Mouse (Mus musculus): Measurements from ENCODE around the gene Kantr. TPM values are rescaled to one million over a fixed set of nuclear protein-coding genes. Genes with fewer than 3 reads are reported as not detected.

The Kantr gene
- 29.4 TPM for polyA plus RNA-seq (2017; shearing (Covaris generic))

GRCm38 (mm10) chrX:152326996-152327688 is at the start of gene Kantr:
Gene Kantr, minus strand, starts transcription at chrX:152327495.

GRCm38 (mm10) chrX:152368397-152369273 is 41.3 kb upstream of the Kantr start, which contains the start of gene Gpr173:
Gene Gpr173, minus strand, starts transcription at chrX:152368704.

DNA sequence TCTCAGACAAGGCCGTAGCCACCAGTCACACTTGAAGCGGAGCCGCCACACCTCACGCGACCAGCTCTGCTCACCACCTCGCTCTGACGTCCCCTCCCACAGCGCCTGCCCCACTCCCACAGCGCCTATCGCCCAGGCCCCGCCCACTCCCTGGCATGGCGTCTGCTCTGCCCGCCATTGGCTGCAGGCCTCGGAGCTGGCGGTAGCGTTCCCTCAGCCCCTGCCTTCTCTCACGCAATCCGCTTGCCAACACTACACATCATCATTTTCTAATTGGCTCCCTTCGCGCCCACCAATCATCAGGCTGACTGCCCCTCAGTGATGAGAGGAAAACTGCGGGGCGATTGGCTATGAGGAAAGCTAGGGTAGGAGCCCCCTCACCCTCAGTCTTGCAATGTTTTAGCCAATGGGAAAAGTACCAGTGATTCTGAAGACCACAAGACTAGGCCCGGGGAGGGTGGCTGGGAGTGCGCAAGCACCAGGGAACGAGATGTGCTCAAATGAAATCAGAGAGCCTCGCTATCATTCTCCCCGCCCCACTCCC is 15.1 kb upstream of the Kantr start, which contains the start of gene Tspyl2:
Gene Tspyl2 (minus strand): TSS at position 68 of the 544 bp plus-strand sequence.

Other genes with a start within 250 kb of the Kantr start
- gene Iqsec2, start 183.2 kb downstream of the Kantr start, polyA plus RNA-seq (2017; shearing (Covaris generic)): 0.30 TPM
- gene Kdm5c, start 94.5 kb downstream of the Kantr start, polyA plus RNA-seq (2017; shearing (Covaris generic)): 54.8 TPM
- gene Tspyl2, start 14.9 kb upstream of the Kantr start, polyA plus RNA-seq (2017; shearing (Covaris generic)): 42.7 TPM
- gene Gpr173, start 41.2 kb upstream of the Kantr start, polyA plus RNA-seq (2017; shearing (Covaris generic)): not detected
- not detected for gene Cldn34a, start 235.8 kb upstream of the Kantr start, polyA plus RNA-seq (2017; shearing (Covaris generic))

Data from inflammation-experienced regulatory T-cells, adult 16 weeks (primary cell).